Mouse (Mus musculus) liver, embryonic 13.5 days (tissue): ENCODE measurements around the gene Lmf2. TPM values are rescaled to one million over a fixed set of nuclear protein-coding genes. Genes with fewer than 3 reads are reported as not detected.

Experiments used
- ATAC-seq: fragments of 200-750 bp; cut with Nextera tagmentation; 2 replicates; pipeline ENCODE4 v1.8.0; 2017; ENCODE audit warnings: low read depth, mild to moderate bottlenecking, moderate number of reproducible peaks, moderate library complexity
- DNase-seq: peaks from one replicate; pipeline ENCODE4 v3.0.0; 2022
- H3K27ac ChIP-seq: fragments of 300-500 bp; sonication (generic); 2 replicates; pipeline ENCODE4 v1.5.1; 2015; ENCODE audit warnings: moderate library complexity, mild to moderate bottlenecking, inconsistent platforms
- H3K27me3 ChIP-seq: fragments of 300-500 bp; sonication (generic); 2 replicates; pipeline ENCODE4 v1.6.1; 2015; ENCODE audit warnings: mild to moderate bottlenecking, inconsistent platforms
- H3K36me3 ChIP-seq: fragments of 300-500 bp; sonication (generic); 2 replicates; pipeline ENCODE4 v1.6.1; 2015; ENCODE audit warnings: mild to moderate bottlenecking, inconsistent platforms
- H3K4me1 ChIP-seq: fragments of 300-500 bp; sonication (generic); replicated peaks from 2 replicates; pipeline ENCODE4 v1.6.1; 2015; ENCODE audit warnings: inconsistent platforms
- H3K4me2 ChIP-seq: fragments of 300-500 bp; sonication (generic); 2 replicates; pipeline ENCODE4 v1.6.1; 2015; ENCODE audit warnings: inconsistent platforms, mild to moderate bottlenecking, moderate library complexity
- H3K4me3 ChIP-seq: fragments of 300-500 bp; sonication (generic); replicated peaks from 2 replicates; pipeline ENCODE4 v1.5.1; 2015; ENCODE audit warnings: mild to moderate bottlenecking, inconsistent platforms
- H3K9ac ChIP-seq: fragments of 300-500 bp; sonication (generic); 2 replicates; pipeline ENCODE4 v1.6.1; 2015; ENCODE audit warnings: mild to moderate bottlenecking, inconsistent platforms
- H3K9me3 ChIP-seq: fragments of 300-500 bp; sonication (generic); replicated peaks from 2 replicates; pipeline ENCODE4 v1.6.1; 2016; ENCODE audit warnings: inconsistent platforms
- WGBS: fragments of 180-500 bp; shearing (Covaris S2); methylation state at CpG from one replicate; pipeline ENCODE4 v1.1.7; 2015; ENCODE audit not compliant: insufficient replicate concordance; 5-methylcytosine and 5-hydroxymethylcytosine counted together
- polyA plus RNA-seq: library from polyadenylated mRNA; unstranded; fragments of >200 nt; fragmentation: Nextera tagmentation; extraction: Ambion mirVana; gene quantifications from 2 replicates; pipeline ENCODE4 v1.2.1, GENCODE M21; 2015

The Lmf2 gene
- polyA plus RNA-seq, 1 experiment from 2014 or later, result 26.1 TPM

- peak overlapping the region; percentile 50 for H3K4me3 ChIP-seq
- peaks cover 40% of the 10 kb centered on the region for H3K4me1 ChIP-seq
- 20% methylated on average over 46 of the region's 46 CpGs for WGBS
- peaks cover 40% of the 10 kb centered on the region for H3K27me3 ChIP-seq
- H3K36me3 ChIP-seq, result no peaks in the 10 kb centered on the region
- no peak for DNase-seq
- peak overlapping the region; percentile 69 for H3K4me2 ChIP-seq
- peak overlapping the region; percentile 47 for H3K9ac ChIP-seq
- H3K9me3 ChIP-seq, result no peaks in the 10 kb centered on the region
- H3K27ac ChIP-seq, result no peak overlapping the region
- ATAC-seq, result no peak
These were observed 22.7 kb upstream of the Lmf2 start for GRCm38 (mm10) chr15:89377938-89378828.

- H3K36me3 ChIP-seq, result peaks cover 6% of the 10 kb centered on the region
- no peak overlapping the region for H3K27ac ChIP-seq
- 8% methylated on average over 18 of the region's 18 CpGs for WGBS
- H3K9ac ChIP-seq, result no peak overlapping the region
- DNase-seq (no peak), ATAC-seq (no peak)
- no peaks in the 10 kb centered on the region for H3K9me3 ChIP-seq
- peaks cover 49% of the 10 kb centered on the region for H3K4me1 ChIP-seq
- no peak overlapping the region for H3K4me3 ChIP-seq
- H3K27me3 ChIP-seq, result peaks cover 40% of the 10 kb centered on the region
- H3K4me2 ChIP-seq, result peak overlapping the region; percentile 69
These were observed 21.9 kb upstream of the Lmf2 start for GRCm38 (mm10) chr15:89377362-89377761.

- Histone ChIP-seq H3K4me2 (peak within 1 kb of the TSS; percentile 69), H3K9me3 (no peaks in the 10 kb centered on the region), H3K36me3 (peaks cover 10% of the 10 kb centered on the region), H3K4me3 (no peak within 1 kb of the TSS), H3K27me3 (peaks cover 40% of the 10 kb centered on the region), H3K27ac (no peak within 1 kb of the TSS), H3K4me1 (peaks cover 53% of the 10 kb centered on the region), H3K9ac (no peak within 1 kb of the TSS)
- DNase-seq (no peak), ATAC-seq (no peak)
- WGBS, result 43% methylated on average over 16 of the region's 16 CpGs
These were observed 21.5 kb upstream of the Lmf2 start, which contains the start of gene Tymp for GRCm38 (mm10) chr15:89376957-89377356. Gene Tymp (minus strand): TSS chr15:89377039.

- H3K27ac ChIP-seq, result no peak overlapping the region
- no peak overlapping the region for H3K4me2 ChIP-seq
- peaks cover 40% of the 10 kb centered on the region for H3K27me3 ChIP-seq
- no peaks in the 10 kb centered on the region for H3K9me3 ChIP-seq
- peaks cover 19% of the 10 kb centered on the region for H3K36me3 ChIP-seq
- H3K4me3 ChIP-seq, result no peak overlapping the region
- no peak overlapping the region for H3K9ac ChIP-seq
- WGBS, result 68% methylated on average over 7 of the region's 7 CpGs
- peaks cover 58% of the 10 kb centered on the region for H3K4me1 ChIP-seq
- DNase-seq, result no peak
- no peak for ATAC-seq
These were observed 20.6 kb upstream of the Lmf2 start for GRCm38 (mm10) chr15:89376040-89376439.

- H3K27ac ChIP-seq, result no peak overlapping the region
- WGBS, result 81% methylated on average over 17 of the region's 17 CpGs
- H3K9me3 ChIP-seq, result no peaks in the 10 kb centered on the region
- no peak for ATAC-seq
- no peak for DNase-seq
- no peak overlapping the region; the same call in 1 of the 2 replicates for H3K4me2 ChIP-seq
- H3K27me3 ChIP-seq, result peaks cover 40% of the 10 kb centered on the region
- no peak overlapping the region for H3K9ac ChIP-seq
- peaks cover 29% of the 10 kb centered on the region for H3K36me3 ChIP-seq
- no peak overlapping the region for H3K4me3 ChIP-seq
- H3K4me1 ChIP-seq, result peaks cover 66% of the 10 kb centered on the region
These were observed 19.5 kb upstream of the Lmf2 start for GRCm38 (mm10) chr15:89374801-89375534.

- peaks cover 62% of the 10 kb centered on the region for H3K4me1 ChIP-seq
- H3K36me3 ChIP-seq, result peaks cover 36% of the 10 kb centered on the region
- H3K27ac ChIP-seq, result peak overlapping the region; percentile 87; the same call in 1 of the 2 replicates
- peaks cover 36% of the 10 kb centered on the region for H3K27me3 ChIP-seq
- H3K9me3 ChIP-seq, result no peaks in the 10 kb centered on the region
- ATAC-seq (peak; percentile 1), DNase-seq (no peak)
- 52% methylated on average over 9 of the region's 9 CpGs for WGBS
- H3K4me2 ChIP-seq, result peak overlapping the region; percentile 98
- H3K9ac ChIP-seq, result peak overlapping the region; percentile 85
- peak overlapping the region; percentile 71 for H3K4me3 ChIP-seq
These were observed 18.9 kb upstream of the Lmf2 start for GRCm38 (mm10) chr15:89374340-89374739.

GRCm38 (mm10) chr15:89373762-89374248 lies 18.3 kb upstream of the Lmf2 start, which contains the start of gene Sco2:
Gene Sco2 (minus strand): TSS chr15:89373846.
- peak; percentile 72 for ATAC-seq
- Histone ChIP-seq H3K27ac (peak within 1 kb of the TSS; percentile 87), H3K9me3 (no peaks in the 10 kb centered on the region), H3K27me3 (peaks cover 30% of the 10 kb centered on the region), H3K4me2 (peak within 1 kb of the TSS; percentile 98), H3K4me3 (peak within 1 kb of the TSS; percentile 71), H3K36me3 (peaks cover 41% of the 10 kb centered on the region), H3K9ac (peak within 1 kb of the TSS; percentile 85), H3K4me1 (peaks cover 57% of the 10 kb centered on the region)
- peak; percentile 83 for DNase-seq
- WGBS, result under 1% methylated on average over 42 of the region's 42 CpGs

- DNase-seq, result peak; percentile 81
- Histone ChIP-seq H3K4me2 (peak overlapping the region; percentile 98), H3K9ac (peak overlapping the region; percentile 85), H3K4me1 (peaks cover 51% of the 10 kb centered on the region), H3K4me3 (peak overlapping the region; percentile 71), H3K27ac (peak overlapping the region; percentile 87), H3K27me3 (peaks cover 24% of the 10 kb centered on the region), H3K36me3 (peaks cover 47% of the 10 kb centered on the region), H3K9me3 (no peaks in the 10 kb centered on the region)
- WGBS, result 1% methylated on average over 35 of the region's 35 CpGs
- ATAC-seq, result peak; percentile 82
These were observed 17.7 kb upstream of the Lmf2 start for GRCm38 (mm10) chr15:89373027-89373761.

GRCm38 (mm10) chr15:89372536-89372935 lies 17.1 kb upstream of the Lmf2 start:
- Histone ChIP-seq H3K4me1 (peaks cover 44% of the 10 kb centered on the region), H3K4me3 (peak overlapping the region; percentile 71), H3K27ac (peak overlapping the region; percentile 87), H3K9ac (peak overlapping the region; percentile 85), H3K27me3 (peaks cover 17% of the 10 kb centered on the region), H3K9me3 (no peaks in the 10 kb centered on the region), H3K4me2 (peak overlapping the region; percentile 98), H3K36me3 (peaks cover 54% of the 10 kb centered on the region)
- no peak for DNase-seq
- ATAC-seq, result no peak
- WGBS, result 80% methylated on average over 7 of the region's 7 CpGs

- Histone ChIP-seq H3K4me1 (peaks cover 40% of the 10 kb centered on the region), H3K4me3 (0 out of 2 replicates have a peak overlapping the region, but pooled peaks have one; percentile 71), H3K36me3 (peaks cover 58% of the 10 kb centered on the region), H3K9me3 (no peaks in the 10 kb centered on the region), H3K27me3 (peaks cover 13% of the 10 kb centered on the region), H3K9ac (0 out of 2 replicates have a peak overlapping the region, but pooled peaks have one; percentile 2), H3K27ac (0 out of 2 replicates have a peak overlapping the region, but pooled peaks have one; percentile 87), H3K4me2 (peak overlapping the region; percentile 98)
- DNase-seq, result no peak
- ATAC-seq, result no peak
- 87% methylated on average over 13 of the region's 13 CpGs for WGBS
These were observed 16.6 kb upstream of the Lmf2 start for GRCm38 (mm10) chr15:89372068-89372467.
